Mouse (Mus musculus) monocyte, adult 5-6 weeks (primary cell): ENCODE data around the gene Dapl1. TPM values are rescaled to one million over a fixed set of nuclear protein-coding genes. Genes with fewer than 3 reads are reported as not detected.
A peak's percentile ranks its signal among the peaks of the same experiment; 100 is the strongest.

Experiments used
- ATAC-seq: fragments of 153-309, 156-312 bp; replicated peaks from 2 replicates; pipeline ENCODE4 v1.8.0; 2017; ENCODE audit warnings: mild to moderate bottlenecking; ENCODE audit not compliant: low TSS enrichment, insufficient number of reproducible peaks, severe bottlenecking, poor library complexity, low FRiP score
- total RNA-seq: library from RNA; stranded (forward); fragments of 200-1000, 200-491, 200-594 nt; gene quantifications from 3 replicates; pipeline ENCODE4 v1.2.3, GENCODE M21; 2017

Dapl1 gene
- total RNA-seq, 1 experiment from 2014 or later: not detected

GRCm38 (mm10) chr2:59470326-59471031, 14.0 kb upstream of the Dapl1 start:
- no peak for ATAC-seq

DNA sequence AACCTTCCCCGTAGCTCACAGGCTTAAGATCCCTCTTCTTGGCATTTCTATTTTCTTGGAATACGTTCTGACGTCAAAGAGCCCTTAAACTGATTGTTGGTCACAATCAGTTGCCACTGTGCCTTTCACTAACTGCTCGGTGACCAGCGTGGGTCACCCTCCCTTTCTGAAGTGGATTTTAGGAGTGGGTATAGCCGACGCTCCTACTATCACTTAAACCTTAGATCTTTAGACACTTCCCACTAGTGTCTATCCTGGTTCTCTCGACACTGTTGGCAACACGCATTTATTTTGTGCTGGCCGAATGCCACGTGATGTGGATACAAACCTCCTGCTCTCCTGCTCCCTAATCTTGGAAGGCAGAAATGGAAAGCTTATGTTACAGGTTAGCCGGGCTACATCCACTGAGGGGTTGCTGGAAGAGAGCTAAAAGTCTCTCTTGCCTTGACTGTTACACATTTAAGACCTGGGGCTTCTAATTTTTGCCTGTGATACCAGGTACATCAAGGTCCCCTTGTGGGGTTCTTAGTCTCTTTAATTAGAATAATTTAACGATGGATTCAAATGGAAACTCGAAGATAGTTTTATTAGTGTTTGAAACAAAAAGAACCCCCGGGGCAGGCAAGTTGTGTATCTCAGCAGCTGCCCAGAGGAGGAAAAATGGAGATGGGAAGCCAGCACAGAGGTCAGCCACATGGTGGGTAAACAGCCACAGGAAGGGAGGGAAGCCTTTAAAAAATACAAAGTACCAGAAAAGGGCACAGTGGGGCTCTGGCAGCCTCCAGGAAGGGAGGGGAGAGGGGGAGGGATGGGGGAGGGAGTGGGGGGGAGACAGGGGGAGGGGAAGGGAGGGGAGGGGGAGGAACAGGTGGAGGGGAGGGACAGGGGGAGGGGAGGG, 13.2 kb upstream of the Dapl1 start:
- no peak for ATAC-seq

- no peak for ATAC-seq
These were observed 10.1 kb upstream of the Dapl1 start for GRCm38 (mm10) chr2:59474336-59474735.

DNA sequence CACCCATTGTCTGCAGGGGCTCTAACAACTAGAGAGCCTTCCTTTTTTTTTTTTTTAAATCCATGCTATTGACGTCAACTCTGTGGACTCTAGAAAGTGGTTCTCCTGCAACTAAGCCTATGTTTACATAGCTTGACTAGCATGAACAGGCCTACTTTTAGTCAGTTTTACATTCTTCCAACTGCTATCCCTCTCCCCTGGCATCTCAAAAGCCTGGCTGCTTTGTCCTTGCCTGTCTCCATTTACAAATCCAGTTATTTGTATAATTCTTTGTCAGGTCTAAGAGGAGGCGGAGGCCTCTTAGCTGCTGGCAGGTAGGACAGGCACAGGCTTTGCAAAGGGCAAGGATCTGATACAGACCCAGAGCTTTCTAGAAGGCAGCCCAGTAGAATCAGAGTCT, 627 bp downstream of the Dapl1 start:
- no peak for ATAC-seq

DNA sequence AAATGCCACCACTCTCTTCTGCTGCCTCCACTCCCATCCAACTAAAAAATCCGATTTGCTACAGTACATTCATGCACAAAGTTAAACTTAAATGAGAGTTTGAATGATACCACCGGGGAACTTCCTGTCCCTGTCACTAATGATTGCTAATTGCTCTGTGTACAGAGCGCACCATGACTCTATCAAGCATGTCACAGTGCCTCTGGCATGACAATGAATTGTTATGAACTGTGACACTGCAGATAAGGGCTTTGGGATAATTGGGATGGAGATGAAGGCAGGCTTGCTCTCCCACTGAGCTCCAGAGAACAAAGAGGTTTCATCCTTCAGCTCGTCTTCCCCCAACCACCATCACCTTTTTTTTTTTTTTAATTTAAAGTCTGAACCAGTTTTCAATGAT, 1.2 kb downstream of the Dapl1 start:
- no peak for ATAC-seq

DNA sequence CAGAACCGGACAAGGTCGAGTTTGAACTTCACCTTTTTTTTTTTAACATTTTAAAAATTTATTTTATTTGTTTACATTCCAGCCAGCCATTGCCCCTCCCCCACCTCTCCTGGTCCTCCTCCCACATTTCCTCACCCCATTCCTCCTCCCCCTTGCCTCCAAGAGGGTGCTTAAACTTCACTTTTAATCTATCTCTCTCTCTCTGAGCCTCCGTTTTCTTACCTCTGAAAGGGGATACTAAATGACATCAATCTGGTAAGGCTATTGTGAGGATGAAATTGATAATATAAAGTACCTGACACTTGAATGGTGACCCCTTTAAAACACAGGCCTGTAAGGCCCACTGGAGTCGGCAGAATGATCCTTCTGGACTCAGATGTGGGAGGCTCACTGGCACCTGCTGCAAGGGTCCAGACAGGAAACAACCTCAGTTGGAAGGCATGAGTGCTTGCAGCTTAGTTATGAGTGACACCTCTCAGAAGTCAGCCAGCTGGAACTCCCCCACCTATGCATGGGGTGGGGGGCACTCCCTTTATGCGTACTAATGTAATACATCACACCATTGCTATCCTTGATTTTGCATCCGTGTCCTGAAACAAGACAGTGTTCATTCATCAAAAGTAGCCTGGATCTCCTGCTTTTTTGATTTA, 1.9 kb downstream of the Dapl1 start:
- no peak for ATAC-seq

DNA sequence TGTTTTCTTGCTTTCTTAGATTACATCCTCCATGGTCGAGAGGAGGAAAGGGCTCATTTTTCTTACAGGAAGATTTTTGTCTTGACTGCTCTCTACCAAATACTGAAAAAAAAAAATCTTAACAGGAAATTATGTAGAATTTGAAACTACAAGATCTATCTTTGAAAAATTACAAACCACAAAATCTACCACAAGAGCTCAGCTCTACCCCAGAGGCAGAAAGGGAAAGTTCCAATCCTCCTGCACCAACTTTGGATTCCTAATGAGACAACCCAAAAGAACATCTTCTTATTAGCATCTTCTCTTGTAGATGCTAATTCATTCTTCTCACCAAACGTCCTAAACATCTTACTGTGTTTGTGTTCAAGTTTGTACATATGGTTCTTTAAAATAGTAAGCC, 3.8 kb downstream of the Dapl1 start:
- ATAC-seq: no peak

- ATAC-seq: no peak
These were observed 5.9 kb downstream of the Dapl1 start for GRCm38 (mm10) chr2:59490353-59490752.

DNA sequence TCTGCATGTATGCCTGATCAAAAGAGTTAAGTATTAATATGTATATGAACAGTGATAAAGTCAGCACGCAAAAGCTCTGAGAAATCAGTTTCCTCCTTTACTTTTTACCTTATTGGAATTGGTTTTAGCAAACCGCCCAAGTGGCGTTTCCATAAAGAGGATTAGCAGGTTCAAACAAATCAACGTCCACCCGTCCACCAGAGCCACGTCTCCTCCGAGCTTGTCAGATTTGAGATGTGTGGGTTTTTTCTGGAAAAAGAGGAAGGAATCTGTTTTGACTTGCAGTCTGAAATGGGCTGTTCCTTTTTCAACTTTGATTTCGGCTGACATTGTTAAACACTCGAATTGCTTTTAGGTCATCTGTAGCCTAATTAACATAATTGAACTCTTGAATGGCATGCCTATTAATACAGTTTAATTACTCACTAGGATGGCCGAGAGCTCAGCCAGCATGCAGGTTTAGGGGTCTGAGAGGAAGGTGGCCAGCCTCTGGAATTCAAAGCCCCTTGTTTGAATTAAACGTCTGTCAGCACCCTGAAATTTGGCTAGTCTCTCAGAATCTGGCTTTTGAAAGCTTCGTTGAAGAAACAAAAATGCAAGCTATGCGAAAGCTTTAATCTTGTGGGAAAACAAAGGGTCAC, 9.1 kb downstream of the Dapl1 start:
- ATAC-seq: no peak

DNA sequence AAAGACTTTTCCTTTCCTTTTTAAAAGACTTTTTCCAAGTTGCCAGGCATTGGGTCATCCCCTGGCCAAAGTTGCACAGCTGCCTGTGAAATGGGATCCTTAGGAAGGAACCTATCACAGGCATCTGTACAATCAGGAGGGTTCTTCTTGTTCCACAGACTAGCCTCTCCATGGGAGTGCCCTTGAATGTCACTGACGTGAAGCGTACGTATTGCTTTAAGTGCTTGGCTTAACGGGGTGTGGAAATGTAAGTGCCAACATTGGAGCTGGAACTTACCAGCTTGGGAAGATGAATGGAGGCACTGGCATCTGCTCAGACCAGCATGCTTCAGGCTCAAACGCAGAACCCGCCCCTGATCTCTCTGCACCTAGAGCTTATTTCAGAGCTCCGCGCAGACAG, 14.7 kb downstream of the Dapl1 start:
- ATAC-seq: no peak

GRCm38 (mm10) chr2:59499717-59500116, 15.3 kb downstream of the Dapl1 start:
- no peak for ATAC-seq

DNA sequence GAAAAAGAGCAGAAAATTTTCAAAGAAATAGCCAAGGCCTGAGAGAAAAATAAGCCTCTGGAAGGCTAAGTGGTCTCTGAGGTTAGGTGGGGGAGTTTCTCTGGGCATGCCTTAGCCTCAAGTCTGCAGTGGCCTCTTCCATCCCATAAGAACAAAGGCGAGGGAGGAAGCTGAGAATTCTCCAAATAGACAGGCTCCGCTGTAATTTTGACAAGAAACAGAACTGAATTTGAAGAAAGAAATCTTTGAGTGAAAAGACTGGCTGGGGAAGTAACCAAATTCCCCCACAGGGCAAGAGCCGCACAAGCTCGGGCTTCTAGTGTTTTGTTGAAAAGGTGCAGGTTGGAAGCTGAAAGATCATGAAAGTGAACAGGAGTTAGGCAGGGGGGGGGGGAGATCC, 24.6 kb downstream of the Dapl1 start:
- ATAC-seq: no peak

- ATAC-seq: no peak
These were observed 26.0 kb downstream of the Dapl1 start for GRCm38 (mm10) chr2:59510416-59510815.

GRCm38 (mm10) chr2:59510882-59511281, 26.4 kb downstream of the Dapl1 start:
- ATAC-seq: no peak

GRCm38 (mm10) chr2:59520663-59521062, 36.2 kb downstream of the Dapl1 start:
- ATAC-seq: peak; percentile 42; the same call in 1 of the 2 replicates

DNA sequence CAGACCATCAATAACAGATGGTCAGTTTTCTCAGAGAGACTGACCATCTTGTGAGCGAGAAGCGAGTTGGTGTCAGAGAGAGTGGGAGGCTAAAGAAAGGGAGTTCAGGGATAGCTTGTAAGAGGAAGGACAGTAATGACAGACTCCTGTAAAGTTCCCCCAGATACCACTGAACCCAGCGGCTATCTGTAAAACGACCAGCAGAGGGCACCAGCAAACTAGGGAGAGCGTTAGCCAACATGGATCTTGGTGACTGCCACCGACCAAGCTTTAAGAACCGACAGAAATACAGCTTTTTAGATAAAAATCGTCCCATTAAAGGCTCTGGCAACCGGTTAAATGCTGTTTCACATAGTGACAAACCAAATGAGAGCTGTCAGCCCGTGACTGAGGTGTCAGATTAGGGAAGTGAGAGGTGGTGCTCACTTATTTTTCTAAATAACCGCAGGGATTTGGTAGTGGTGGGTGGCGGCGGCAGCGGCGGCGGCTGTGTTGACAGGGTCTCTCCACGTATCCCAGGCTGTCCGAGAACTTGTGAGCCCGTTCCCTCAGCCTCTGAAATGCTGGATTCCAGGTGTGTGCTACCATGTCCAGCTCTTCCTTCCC, 37.7 kb downstream of the Dapl1 start:
- ATAC-seq: peak; percentile 60

DNA sequence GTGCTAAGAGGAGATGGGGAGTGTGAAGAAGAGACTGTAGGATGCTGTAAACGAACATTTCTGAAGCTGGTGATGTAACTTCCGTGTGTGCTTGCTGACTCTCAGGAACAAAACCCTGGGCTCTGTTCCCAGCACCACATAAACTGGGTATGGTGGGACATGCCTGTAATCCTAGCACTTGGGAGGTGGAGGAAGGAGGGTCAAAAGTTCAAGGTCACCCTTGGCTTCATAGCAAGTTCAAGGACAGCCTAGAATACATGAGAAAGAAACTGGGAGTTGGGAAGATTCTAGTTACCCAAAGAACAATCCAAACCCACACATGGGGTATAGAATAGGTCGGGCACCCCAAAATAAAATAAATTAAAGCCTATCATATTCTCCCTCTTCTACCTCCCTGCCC, 39.1 kb downstream of the Dapl1 start:
- no peak for ATAC-seq

- no peak for ATAC-seq
These were observed 42.4 kb downstream of the Dapl1 start for GRCm38 (mm10) chr2:59526893-59527292.

DNA sequence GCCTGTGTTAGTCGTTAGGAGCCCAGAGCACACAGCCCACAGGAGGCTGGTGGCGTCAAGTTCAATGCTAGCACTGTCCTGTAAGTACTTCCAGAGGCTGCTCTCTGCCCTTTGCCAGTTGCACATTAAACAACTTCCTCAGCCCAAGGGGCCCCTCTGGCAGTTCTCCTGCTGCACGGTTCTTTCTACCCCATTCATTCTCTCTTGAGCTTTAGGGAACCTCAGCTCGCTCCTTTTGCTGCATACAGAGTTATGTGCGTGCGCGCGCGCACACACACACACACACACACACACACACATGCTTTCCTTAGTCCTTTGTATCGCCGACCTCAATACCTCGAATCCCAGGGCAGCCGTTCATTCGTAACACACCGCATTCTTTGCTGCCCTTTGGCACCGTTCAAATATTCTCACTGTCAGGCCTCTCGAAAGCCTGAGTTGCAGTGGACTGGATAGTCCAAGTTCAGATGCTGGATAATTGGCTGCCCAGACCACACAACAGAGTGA, 45.2 kb downstream of the Dapl1 start:
- ATAC-seq: no peak
